Comparison of ENCODE assay signal across 8 mouse cellular contexts in the genomic region with DNA sequence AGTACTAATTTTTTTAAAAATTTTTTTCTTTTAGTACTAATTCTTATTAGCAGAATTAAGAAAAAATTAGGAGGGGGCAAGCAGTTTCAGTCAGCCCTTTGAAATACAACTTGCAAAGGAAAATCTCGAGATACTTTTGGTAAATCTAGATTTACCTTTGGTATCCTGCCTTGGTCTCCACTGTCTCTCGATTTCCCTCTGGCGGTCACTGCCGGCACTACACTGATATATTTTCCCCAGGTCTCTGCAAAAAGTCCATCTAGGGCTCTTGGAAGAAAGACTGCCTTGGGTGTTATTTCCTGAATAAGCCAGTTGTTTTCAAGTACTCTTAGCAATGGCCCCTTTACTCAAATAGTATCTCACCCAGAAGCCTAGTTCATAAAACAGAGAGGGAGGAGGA.
A peak's percentile ranks its signal among the peaks of the same experiment; 100 is the strongest.
DNase-seq lines count a peak whose midpoint lies in the region; ATAC-seq and TF ChIP-seq lines count a peak whose summit lies in the region.

No protein-coding gene starts in this region.

- intact Hi-C loops in left cerebral cortex, postnatal 4 days (cut with DNase I), result loop anchor here (5.0 to 10.0 kb wide), 2 partner anchors 107 to 354 kb away; a partner anchor contains a TSS

- no peaks in the 10 kb centered on the region for H3K4me1 ChIP-seq in heart, embryonic 11.5 days (ENCODE audit: control insufficient read depth, insufficient read depth, low read length)
- no peaks in the 10 kb centered on the region for H3K4me1 ChIP-seq in forebrain, embryonic 12.5 days
- no peaks in the 10 kb centered on the region for H3K4me1 ChIP-seq in hindbrain, postnatal 0 days (ENCODE audit: insufficient read depth, low read length)
- no peaks in the 10 kb centered on the region for H3K4me1 ChIP-seq in stomach, postnatal 0 days (replicated peaks; ENCODE audit: control insufficient read depth, insufficient read depth)

- no peaks in the 10 kb centered on the region for H3K27me3 ChIP-seq in heart, embryonic 11.5 days (ENCODE audit: control insufficient read depth, insufficient read depth, low read length)
- H3K27me3 ChIP-seq in forebrain, embryonic 12.5 days, result no peaks in the 10 kb centered on the region
- H3K27me3 ChIP-seq in hindbrain, postnatal 0 days (ENCODE audit: insufficient read depth, low read length), result no peaks in the 10 kb centered on the region
- H3K27me3 ChIP-seq in stomach, postnatal 0 days (ENCODE audit: control insufficient read depth, insufficient read depth, low read length), result no peaks in the 10 kb centered on the region

- H3K4me3 ChIP-seq in heart, embryonic 11.5 days (ENCODE audit: low read depth, low read length), result no peak overlapping the region
- H3K4me3 ChIP-seq in forebrain, embryonic 12.5 days (replicated peaks), result no peak overlapping the region
- no peak overlapping the region for H3K4me3 ChIP-seq in hindbrain, postnatal 0 days (ENCODE audit: low read length)
- H3K4me3 ChIP-seq in stomach, postnatal 0 days (ENCODE audit: low read depth, low read length), result no peak overlapping the region

- no peaks in the 10 kb centered on the region for H3K9me3 ChIP-seq in heart, embryonic 11.5 days (replicated peaks; ENCODE audit: control insufficient read depth, low read length)
- H3K9me3 ChIP-seq in forebrain, embryonic 12.5 days, result no peaks in the 10 kb centered on the region
- no peaks in the 10 kb centered on the region for H3K9me3 ChIP-seq in hindbrain, postnatal 0 days (ENCODE audit: low read length)
- H3K9me3 ChIP-seq in stomach, postnatal 0 days (ENCODE audit: control insufficient read depth, low read length), result no peaks in the 10 kb centered on the region

- no peak for ATAC-seq in heart, embryonic 11.5 days (replicated peaks; ENCODE audit: insufficient number of reproducible peaks, low FRiP score, low TSS enrichment)
- 0 out of 2 replicates have a peak, but pooled peaks have one; percentile 49 for ATAC-seq in forebrain, embryonic 12.5 days (ENCODE audit: low FRiP score)
- ATAC-seq in hindbrain, postnatal 0 days, result peak; percentile 58
- ATAC-seq in stomach, postnatal 0 days (ENCODE audit: low FRiP score, low TSS enrichment), result no peak

- H3K9ac ChIP-seq in heart, embryonic 11.5 days (ENCODE audit: low read depth, low read length), result no peak overlapping the region
- H3K9ac ChIP-seq in forebrain, embryonic 12.5 days, result no peak overlapping the region
- no peak overlapping the region for H3K9ac ChIP-seq in hindbrain, postnatal 0 days (replicated peaks; ENCODE audit: low read length)
- no peak overlapping the region for H3K9ac ChIP-seq in stomach, postnatal 0 days (ENCODE audit: low read length)

- no peaks in the 10 kb centered on the region for H3K36me3 ChIP-seq in heart, embryonic 11.5 days (ENCODE audit: control insufficient read depth, insufficient read depth, low read length)
- H3K36me3 ChIP-seq in forebrain, embryonic 12.5 days (replicated peaks), result no peaks in the 10 kb centered on the region
- no peaks in the 10 kb centered on the region for H3K36me3 ChIP-seq in hindbrain, postnatal 0 days (ENCODE audit: insufficient read depth, low read length)
- H3K36me3 ChIP-seq in stomach, postnatal 0 days (ENCODE audit: control insufficient read depth, insufficient read depth, low read length), result no peaks in the 10 kb centered on the region

- H3K4me2 ChIP-seq in heart, embryonic 11.5 days, result no peak overlapping the region
- H3K4me2 ChIP-seq in forebrain, embryonic 12.5 days, result no peak overlapping the region
- H3K4me2 ChIP-seq in hindbrain, postnatal 0 days (ENCODE audit: low read depth, low read length), result no peak overlapping the region
- no peak overlapping the region for H3K4me2 ChIP-seq in stomach, postnatal 0 days (replicated peaks; ENCODE audit: low read depth)

- no peak overlapping the region for H3K27ac ChIP-seq in heart, embryonic 11.5 days (ENCODE audit: low read depth, low read length)
- no peak overlapping the region for H3K27ac ChIP-seq in forebrain, embryonic 12.5 days
- H3K27ac ChIP-seq in hindbrain, postnatal 0 days, result no peak overlapping the region
- H3K27ac ChIP-seq in stomach, postnatal 0 days (replicated peaks), result no peak overlapping the region

- DNase-seq in heart, adult 8-10 months (ENCODE audit: low spot score), result peak; percentile 72
- DNase-seq in brain, adult 2 months (ENCODE audit: low read depth, low spot score), result peak; percentile 76
- DNase-seq in hindbrain, postnatal 0 days (ENCODE audit: low spot score), result peak; percentile 81
- peak; percentile 73 for DNase-seq in left cerebral cortex, postnatal 4 days
- DNase-seq in monocyte, adult 2 months (ENCODE audit: low read depth in 1 of 2, low spot score in 2 of 2), result peak; percentile 5 to 47
- peak; percentile 73 for DNase-seq in stomach, postnatal 0 days (ENCODE audit: low spot score)

- TF ChIP-seq EP300 in stomach, postnatal 0 days (optimal IDR thresholded peaks at IDR 0.05), result no peak

- WGBS in heart, embryonic 11.5 days (ENCODE audit: insufficient replicate concordance), result 10% methylated on average over 4 of the region's 4 CpGs
- 7% methylated on average over 4 of the region's 4 CpGs for WGBS in forebrain, embryonic 12.5 days
- WGBS in hindbrain, postnatal 0 days, result 3% methylated on average over 4 of the region's 4 CpGs
- WGBS in stomach, postnatal 0 days, result 2% methylated on average over 4 of the region's 4 CpGs

- TF ChIP-seq CTCF in hindbrain, postnatal 0 days (IDR thresholded peaks at IDR 0.05; ENCODE audit: low read depth), result peak; percentile 90
- peak; percentile 89 for TF ChIP-seq CTCF in stomach, postnatal 0 days (IDR thresholded peaks at IDR 0.05; ENCODE audit: low read depth)

Comparison
In these comparisons a context has a peak if more than half of its experiments do, and no peak if none do; other contexts are left out.
1. DNase-seq: peak in every context shown above with its lines; median percentile 81 in hindbrain, postnatal 0 days; 76 in brain, adult 2 months; 73 in left cerebral cortex, postnatal 4 days; 73 in stomach, postnatal 0 days; 72 in heart, adult 8-10 months; 26 in monocyte, adult 2 months.
2. ATAC-seq: peak in forebrain, embryonic 12.5 days (single experiment) and hindbrain, postnatal 0 days (single experiment); none in heart, embryonic 11.5 days (single experiment) and stomach, postnatal 0 days (single experiment).